Mouse (Mus musculus): ENCODE data around the gene Akr1c19.

Akr1c19 gene

GRCm38 (mm10) chr13:4277526-4277925 lies 49.0 kb downstream of the Akr1c19 start:
- no peak for DNase-seq

GRCm38 (mm10) chr13:4279284-4279683 lies 50.8 kb downstream of the Akr1c19 start, which contains the start of gene Akr1c12:
Gene Akr1c12 (minus strand): TSS chr13:4279433.
- DNase-seq, result no peak

GRCm38 (mm10) chr13:4281471-4282412 lies 53.2 kb downstream of the Akr1c19 start:
- DNase-seq, result peak; percentile 58

- DNase-seq, result no peak
These were observed 68.5 kb downstream of the Akr1c19 start for GRCm38 (mm10) chr13:4296991-4297390.

Measured in embryo, embryonic 11 days (tissue).